Mouse (Mus musculus) left cerebral cortex, adult 18-20 months (tissue): Measurements from ENCODE around the gene Vmn1r21. TPM values are rescaled to one million over a fixed set of nuclear protein-coding genes. Genes with fewer than 3 reads are reported as not detected.

Experiments
- total RNA-seq, 2 experiments: library from RNA; stranded (reverse); gene quantifications; 2 replicates each; pipeline ENCODE4 v1.2.3; 2021

Gene Vmn1r21
- total RNA-seq, 2 experiments from 2014 or later = not detected

Other genes with a start within 250 kb of the Vmn1r21 start
- gene Pyurf, start 158.3 kb downstream of the Vmn1r21 start, total RNA-seq = 10 to 100 TPM in 1 of 2 experiments, 1 to 10 TPM in 1; 9.0 to 10.3 TPM
- gene Lancl2, start 147.8 kb downstream of the Vmn1r21 start, total RNA-seq = 100 to 1,000 TPM; 104 to 111 TPM
- 100 to 1,000 TPM; 127 to 129 TPM for gene Vopp1, start 25.2 kb downstream of the Vmn1r21 start, total RNA-seq
- not detected for gene Vmn1r22, start 57.7 kb upstream of the Vmn1r21 start, total RNA-seq
- gene Vmn1r23, start 76.5 kb upstream of the Vmn1r21 start, total RNA-seq = not detected
- not detected for gene Vmn1r24, start 111.2 kb upstream of the Vmn1r21 start, total RNA-seq
- not detected for gene Vmn1r25, start 130.5 kb upstream of the Vmn1r21 start, total RNA-seq
- gene Vmn1r26, start 164.8 kb upstream of the Vmn1r21 start, total RNA-seq = not detected